Mouse (Mus musculus) spleen, postnatal 4 days (tissue): ENCODE data around the gene Slc16a5.
"Not testable (repeated sequence)": the region's sequence is repeated elsewhere in the genome, so short reads cannot be mapped to it uniquely, and the experiment has no call there.

Experiments used
- DNase-seq, 2 experiments: peaks; one replicate each; pipeline ENCODE4 v3.0.0; 2022; ENCODE audit warnings: low spot score in 2 of 2

The Slc16a5 gene

GRCm38 (mm10) chr11:115478296-115478938 lies 16.1 kb downstream of the Slc16a5 start:
- no peak for DNase-seq

GRCm38 (mm10) chr11:115481553-115482259 lies 19.4 kb downstream of the Slc16a5 start:
- DNase-seq = no peak

GRCm38 (mm10) chr11:115483278-115483677 lies 21.0 kb downstream of the Slc16a5 start:
- no peak for DNase-seq

GRCm38 (mm10) chr11:115483726-115484125 lies 21.5 kb downstream of the Slc16a5 start:
- peak; percentile 78 to 93 for DNase-seq

GRCm38 (mm10) chr11:115485155-115485554 lies 22.9 kb downstream of the Slc16a5 start:
- DNase-seq = no peak

GRCm38 (mm10) chr11:115488551-115489104 lies 26.4 kb downstream of the Slc16a5 start:
- DNase-seq = no peak

- no peak for DNase-seq
These were observed 28.4 kb downstream of the Slc16a5 start for GRCm38 (mm10) chr11:115490441-115491355.

- peak; percentile 84 to 92 for DNase-seq
These were observed 29.2 kb downstream of the Slc16a5 start, which contains the start of gene Nt5c for GRCm38 (mm10) chr11:115491356-115492083. Gene Nt5c (minus strand): TSS chr11:115491862.

- DNase-seq = no peak
These were observed 30.1 kb downstream of the Slc16a5 start for GRCm38 (mm10) chr11:115492387-115492786.

- not testable (repeated sequence) for DNase-seq
These were observed 34.3 kb downstream of the Slc16a5 start for GRCm38 (mm10) chr11:115496559-115496958.

- DNase-seq = no peak
These were observed 40.4 kb downstream of the Slc16a5 start for GRCm38 (mm10) chr11:115502636-115503035.

GRCm38 (mm10) chr11:115506586-115506985 lies 44.3 kb downstream of the Slc16a5 start:
- peak; percentile 54 to 71 for DNase-seq

- no peak for DNase-seq
These were observed 45.8 kb downstream of the Slc16a5 start for GRCm38 (mm10) chr11:115508061-115508460.

GRCm38 (mm10) chr11:115509773-115510506 lies 47.7 kb downstream of the Slc16a5 start:
- DNase-seq = peak in 1 of 2 experiments; percentile 39

- DNase-seq = no peak
These were observed 48.2 kb downstream of the Slc16a5 start for GRCm38 (mm10) chr11:115510507-115510888.

GRCm38 (mm10) chr11:115511121-115511520 lies 48.8 kb downstream of the Slc16a5 start:
- DNase-seq = peak in 1 of 2 experiments; percentile 51

GRCm38 (mm10) chr11:115512004-115512403 lies 49.7 kb downstream of the Slc16a5 start:
- DNase-seq = no peak

GRCm38 (mm10) chr11:115512407-115513183 lies 50.3 kb downstream of the Slc16a5 start:
- peak in 1 of 2 experiments; percentile 51 for DNase-seq
